32 mouse cellular contexts compared by ENCODE assay signal in the genomic region with DNA sequence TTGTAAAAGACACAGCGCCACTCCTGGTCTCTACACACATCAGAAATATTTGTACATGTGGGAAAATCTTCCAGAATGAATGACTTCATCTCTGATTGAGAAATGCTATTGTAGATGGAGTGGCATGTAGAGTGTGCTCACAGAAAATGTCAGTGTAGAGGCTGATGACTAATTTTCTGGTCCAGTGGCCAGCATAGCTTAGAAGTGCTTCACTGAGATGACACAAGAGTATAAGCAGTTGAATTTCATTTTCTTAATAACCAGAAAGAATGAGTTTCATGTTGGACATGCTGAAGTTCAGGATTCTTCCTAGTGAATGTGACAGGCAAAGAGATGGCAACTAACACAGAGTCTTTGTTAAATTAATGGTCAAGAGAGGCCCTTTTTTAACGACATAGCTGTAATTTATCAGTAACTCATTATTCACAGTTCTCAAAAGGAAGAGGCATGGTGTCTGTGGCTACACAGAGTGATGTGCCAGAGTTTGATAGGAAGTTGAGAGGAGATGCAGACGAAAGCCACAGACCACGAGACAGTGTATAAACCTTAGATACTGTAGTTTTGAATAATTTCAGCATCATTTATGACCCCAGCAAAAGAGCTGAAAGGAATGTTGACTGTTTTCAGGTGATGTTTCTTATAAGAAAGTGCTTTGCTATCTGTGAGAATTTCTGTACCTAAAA. TPM values are rescaled to one million over a fixed set of nuclear protein-coding genes. Genes with fewer than 3 reads are reported as not detected.
DNase-seq lines count a peak whose midpoint lies in the region.
"Had no signal": no experiment of that assay in that cellular context is flagged by ENCODE, and none has a peak within 500 bp of the region (broad histone marks: within the 10 kb centered on the region; RNA-seq: fewer than 3 reads in every experiment).

No protein-coding gene starts in this region.

- DNase-seq in adrenal gland, adult 2 months: peak; percentile 1
- no peak for DNase-seq in adrenal gland, postnatal 25 days
- peak; percentile 21 for DNase-seq in NIH3T3 (ENCODE audit: low read depth)
- DNase-seq in fibroblast of lung, adult 2 months (ENCODE audit: low read depth): peak; percentile 29
- DNase-seq in retina, postnatal 1 day: peak; percentile 3
- DNase-seq in yolk sac, embryonic 10.5 days (ENCODE audit: low spot score): no peak
- DNase-seq in liver: no peak
- no peak for DNase-seq in gastrocnemius, postnatal 14 days
- DNase-seq: adrenal gland, postnatal 14 days; cerebellum, adult 11-12 months; cerebellum, adult 9-10 months; cerebellum, postnatal 14 days; gastrocnemius, postnatal 25 days; heart, adult 18-20 months; heart, postnatal 10 days; heart, postnatal 4 days; kidney, adult 2 months had no signal

- intact Hi-C loops in gastrocnemius, postnatal 14 days (cut with DNase I; ENCODE audit: low total_unique reads): no loop called here

RNA-seq across cellular contexts. Expression of a gene that starts 2.3 kb away (rescaled TPM):
- total RNA-seq in adrenal gland, adult 2 months (2021): not detected
- polyA plus RNA-seq in adrenal gland, adult 2 months (2012; rRNA removed): not detected in 2 replicates
- total RNA-seq in adrenal gland, postnatal 25 days (2021): not detected in 2 replicates
- not detected for total RNA-seq in gastrocnemius, postnatal 14 days (2021)
- total RNA-seq: adrenal gland, adult 18-20 months; adrenal gland, postnatal 14 days; ES-E14; gastrocnemius, adult 18-20 months; gastrocnemius, postnatal 25 days; heart, adult 18-20 months; heart, postnatal 10 days; heart, postnatal 4 days had no signal
- polyA plus RNA-seq: brain, embryonic 14.5 days; embryonic facial prominence, embryonic 12.5 days; embryonic facial prominence, embryonic 15.5 days; forebrain, embryonic 12.5 days; forebrain, embryonic 15.5 days; gonadal fat pad, adult 2 months; heart, embryonic 12.5 days; heart, embryonic 15.5 days; hindbrain, embryonic 11.5 days; hindbrain, embryonic 15.5 days; intestine, embryonic 14.5 days; intestine, postnatal 0 days; kidney, adult 2 months had no signal

RNA-seq across cellular contexts. Expression of a gene that starts 14.7 kb away (rescaled TPM):
- not detected for total RNA-seq in adrenal gland, adult 2 months (2021)
- polyA plus RNA-seq in adrenal gland, adult 2 months (2012; rRNA removed): not detected in 2 replicates
- total RNA-seq in adrenal gland, postnatal 25 days (2021): not detected in 2 replicates
- total RNA-seq in gastrocnemius, postnatal 14 days (2021): not detected
- total RNA-seq: adrenal gland, adult 18-20 months; adrenal gland, postnatal 14 days; ES-E14; gastrocnemius, adult 18-20 months; gastrocnemius, postnatal 25 days; heart, adult 18-20 months; heart, postnatal 10 days; heart, postnatal 4 days had no signal
- polyA plus RNA-seq: brain, embryonic 14.5 days; embryonic facial prominence, embryonic 12.5 days; forebrain, embryonic 12.5 days; forebrain, embryonic 15.5 days; gonadal fat pad, adult 2 months; heart, embryonic 12.5 days; heart, embryonic 15.5 days; hindbrain, embryonic 11.5 days; hindbrain, embryonic 15.5 days; intestine, embryonic 14.5 days; intestine, postnatal 0 days; kidney, adult 2 months had no signal

RNA-seq across cellular contexts. Expression of a gene that starts 32.8 kb away (rescaled TPM):
- total RNA-seq in adrenal gland, adult 2 months (2021): not detected
- polyA plus RNA-seq in adrenal gland, adult 2 months (2012; rRNA removed): not detected in 2 replicates
- total RNA-seq in adrenal gland, postnatal 25 days (2021): not detected in 2 replicates
- total RNA-seq in gastrocnemius, postnatal 14 days (2021): not detected
- total RNA-seq: adrenal gland, adult 18-20 months; adrenal gland, postnatal 14 days; ES-E14; gastrocnemius, adult 18-20 months; gastrocnemius, postnatal 25 days; heart, adult 18-20 months; heart, postnatal 10 days; heart, postnatal 4 days had no signal
- polyA plus RNA-seq: brain, embryonic 14.5 days; embryonic facial prominence, embryonic 12.5 days; embryonic facial prominence, embryonic 15.5 days; forebrain, embryonic 12.5 days; forebrain, embryonic 15.5 days; gonadal fat pad, adult 2 months; heart, embryonic 12.5 days; heart, embryonic 15.5 days; hindbrain, embryonic 11.5 days; hindbrain, embryonic 15.5 days; intestine, embryonic 14.5 days; intestine, postnatal 0 days; kidney, adult 2 months had no signal

RNA-seq across cellular contexts. Expression of a gene that starts 52.2 kb away (rescaled TPM):
- total RNA-seq in adrenal gland, adult 2 months (2021): not detected
- polyA plus RNA-seq in adrenal gland, adult 2 months (2012; rRNA removed): 0.22 TPM in 1 of 2 replicates, not detected in the other
- total RNA-seq in adrenal gland, postnatal 25 days (2021): not detected in 2 replicates
- total RNA-seq in gastrocnemius, postnatal 14 days (2021): not detected
- total RNA-seq: adrenal gland, postnatal 14 days; ES-E14; gastrocnemius, adult 18-20 months; gastrocnemius, postnatal 25 days; heart, adult 18-20 months; heart, postnatal 10 days had no signal
- polyA plus RNA-seq: embryonic facial prominence, embryonic 12.5 days; embryonic facial prominence, embryonic 15.5 days; forebrain, embryonic 12.5 days; forebrain, embryonic 15.5 days; heart, embryonic 12.5 days; heart, embryonic 15.5 days; hindbrain, embryonic 11.5 days; hindbrain, embryonic 15.5 days; intestine, embryonic 14.5 days had no signal

RNA-seq across cellular contexts. Expression of a gene that starts 59.2 kb away (rescaled TPM):
- total RNA-seq in adrenal gland, adult 2 months (2021): under 1 TPM in 1 of 2 experiments, not detected in 1; 0.32 TPM
- 0.04 TPM in 1 of 2 replicates, not detected in the other for polyA plus RNA-seq in adrenal gland, adult 2 months (2012; rRNA removed)
- not detected in 2 replicates for total RNA-seq in adrenal gland, postnatal 25 days (2021)
- total RNA-seq in gastrocnemius, postnatal 14 days (2021): under 1 TPM in 1 of 2 experiments, not detected in 1; 0.23 TPM
- total RNA-seq: adrenal gland, adult 18-20 months; adrenal gland, postnatal 14 days; ES-E14 had no signal
- polyA plus RNA-seq: forebrain, embryonic 15.5 days; heart, embryonic 15.5 days; hindbrain, embryonic 11.5 days; hindbrain, embryonic 15.5 days; intestine, embryonic 14.5 days; intestine, postnatal 0 days had no signal

Comparison
In these comparisons a context has a peak if more than half of its experiments do, and no peak if none do; other contexts are left out.
1. DNase-seq: peak in adrenal gland, adult 2 months (single experiment), NIH3T3 (single experiment), fibroblast of lung, adult 2 months (single experiment) and retina, postnatal 1 day (single experiment); none in adrenal gland, postnatal 25 days (single experiment), yolk sac, embryonic 10.5 days (single experiment), liver (single experiment) and gastrocnemius, postnatal 14 days (single experiment).